Mouse (Mus musculus) liver, adult 2 months (tissue): ENCODE measurements around the gene Tubb3. TPM values are rescaled to one million over a fixed set of nuclear protein-coding genes. Genes with fewer than 3 reads are reported as not detected.

Experiments used
- DNase-seq: peaks from one replicate; pipeline ENCODE4 v3.0.0-alpha.2; 2011; ENCODE audit warnings: low read depth, low spot score; ENCODE audit errors: extremely low read depth
- H3K27ac ChIP-seq: fragments of 200-500 bp; replicated peaks from 2 replicates; pipeline ENCODE4 v1.5.1; 2012; ENCODE audit warnings: low read depth, mild to moderate bottlenecking, control low read depth, inconsistent platforms, low read length; ENCODE audit not compliant: insufficient read depth
- H3K27me3 ChIP-seq: fragments of 200-500 bp; 2 replicates; pipeline ENCODE4 v1.6.1; 2012; ENCODE audit warnings: mild to moderate bottlenecking, moderate library complexity, low read length, inconsistent platforms; ENCODE audit not compliant: control insufficient read depth, insufficient read depth
- H3K36me3 ChIP-seq: fragments of 200-500 bp; 2 replicates; pipeline ENCODE4 v1.6.1; 2012; ENCODE audit warnings: low read length, inconsistent platforms; ENCODE audit not compliant: control insufficient read depth, insufficient read depth
- H3K4me1 ChIP-seq: fragments of 200-500 bp; 2 replicates; pipeline ENCODE4 v1.6.1; 2011; ENCODE audit warnings: low read length; ENCODE audit not compliant: control insufficient read depth, insufficient read depth
- H3K4me3 ChIP-seq: fragments of 200-500 bp; 2 replicates; pipeline ENCODE4 v1.5.1; 2011; ENCODE audit warnings: low read depth, mild to moderate bottlenecking, control low read depth, low read length, moderate library complexity; ENCODE audit not compliant: insufficient read depth
- H3K79me2 ChIP-seq: fragments of 200-500 bp; 2 replicates; pipeline ENCODE4 v1.6.1; 2012; ENCODE audit warnings: inconsistent platforms, mild to moderate bottlenecking, low read length, moderate library complexity; ENCODE audit not compliant: control insufficient read depth, insufficient read depth
- H3K9ac ChIP-seq: fragments of 200-500 bp; 2 replicates; pipeline ENCODE4 v1.6.1; 2012; ENCODE audit warnings: low read depth, mild to moderate bottlenecking, control low read depth, inconsistent platforms, low read length
- CTCF ChIP-seq: fragments of 200-500 bp; IDR thresholded peaks from 2 replicates; pipeline ENCODE4 v1.5.1; 2011; ENCODE audit warnings: low read depth, low read length, control low read depth
- POLR2A ChIP-seq: fragments of 200-500 bp; IDR thresholded peaks from 2 replicates; pipeline ENCODE4 v1.6.1; 2011; ENCODE audit warnings: low read length, control low read depth; ENCODE audit not compliant: insufficient read depth; ENCODE audit errors: extremely low read depth
- WGBS: fragments of 180-500 bp; shearing (Covaris S2); methylation state at CpG from one replicate; pipeline ENCODE4 v1.1.7; 2018; 5-methylcytosine and 5-hydroxymethylcytosine counted together
- polyA plus RNA-seq: library from polyadenylated mRNA; depleted of rRNA; stranded (reverse); fragments of >200 nt; gene quantifications from 2 replicates; pipeline ENCODE4 v1.2.3, GENCODE M21; 2012
- total RNA-seq: library from RNA; depleted of rRNA; stranded (reverse); fragments of >200 nt; gene quantifications from 2 replicates; pipeline ENCODE4 v1.2.3, GENCODE M21; 2014

The Tubb3 gene
- total and polyA plus RNA-seq, 2 experiments: not detected

DNA sequence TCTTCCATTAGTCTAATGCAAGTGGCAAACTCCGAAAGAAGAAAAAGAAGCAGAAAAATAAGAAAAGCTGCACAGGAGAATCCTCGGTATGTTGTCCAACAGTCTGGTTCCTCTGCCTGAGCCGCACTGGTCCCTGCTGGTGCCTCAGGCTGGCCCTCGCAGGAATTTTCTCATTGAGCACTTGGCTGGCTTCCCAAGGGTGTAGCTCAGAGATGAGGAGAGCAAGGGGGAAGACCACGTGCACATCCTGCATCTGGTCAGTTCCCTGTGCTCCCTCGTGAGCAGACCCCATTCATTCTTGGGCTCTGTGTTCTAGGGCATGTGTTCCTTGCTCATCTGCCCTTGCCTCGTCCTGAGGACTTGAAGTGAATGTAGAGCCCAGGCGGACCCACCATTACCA, 28.7 kb upstream of the Tubb3 start:
- WGBS: 87% methylated on average over 8 of the region's 8 CpGs
- Histone ChIP-seq H3K4me1 (no peaks in the 10 kb centered on the region), H3K27ac (no peak overlapping the region), H3K79me2 (peaks cover 7% of the 10 kb centered on the region; the same call in 1 of the 2 replicates), H3K4me3 (no peak overlapping the region), H3K27me3 (no peaks in the 10 kb centered on the region), H3K36me3 (peaks cover 36% of the 10 kb centered on the region), H3K9ac (no peak overlapping the region)
- DNase-seq: no peak
- TF ChIP-seq POLR2A: no peak
- no peak for TF ChIP-seq CTCF

DNA sequence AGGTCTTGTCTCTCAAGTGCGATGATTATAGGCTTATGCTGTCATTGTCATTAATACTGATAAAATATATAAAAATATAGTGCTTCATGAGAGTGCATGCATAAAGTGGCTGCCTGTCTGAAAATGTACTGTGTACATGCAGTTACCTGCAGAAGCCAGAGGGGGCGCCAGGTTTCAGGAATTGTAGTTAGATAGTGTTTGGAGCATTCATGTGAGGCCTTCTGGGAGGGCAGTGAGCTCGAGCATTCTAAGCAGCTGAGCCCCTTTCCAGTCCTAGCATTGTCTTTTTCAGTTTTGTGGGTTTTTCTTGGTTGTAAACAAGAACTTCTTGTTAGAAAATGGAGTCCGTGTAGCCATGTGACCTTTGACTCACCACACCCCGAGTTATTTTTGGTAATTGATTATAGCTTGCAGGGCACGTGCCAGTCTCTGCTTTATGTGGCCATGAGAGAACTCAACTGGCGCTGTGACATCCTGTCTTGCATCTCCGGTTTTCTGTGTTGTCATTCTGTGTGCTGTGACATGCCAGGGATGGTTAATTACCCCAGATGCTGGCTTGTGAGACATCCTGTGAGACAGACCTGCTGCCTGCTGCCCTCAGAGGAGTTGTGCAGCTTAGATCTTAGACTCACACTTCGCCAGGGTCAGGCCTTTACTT, 26.2 kb upstream of the Tubb3 start:
- no peaks in the 10 kb centered on the region for H3K79me2 ChIP-seq
- H3K27me3 ChIP-seq: no peaks in the 10 kb centered on the region
- H3K36me3 ChIP-seq: peaks cover 49% of the 10 kb centered on the region
- H3K27ac ChIP-seq: no peak overlapping the region
- no peak overlapping the region for H3K9ac ChIP-seq
- DNase-seq: no peak
- peak; percentile 32; the same call in 1 of the 2 replicates for TF ChIP-seq CTCF
- TF ChIP-seq POLR2A: no peak
- WGBS: 59% methylated on average over 9 of the region's 9 CpGs
- H3K4me3 ChIP-seq: no peak overlapping the region
- no peaks in the 10 kb centered on the region for H3K4me1 ChIP-seq

GRCm38 (mm10) chr8:123387041-123387440, 24.2 kb upstream of the Tubb3 start:
- Histone ChIP-seq H3K4me3 (no peak overlapping the region), H3K4me1 (no peaks in the 10 kb centered on the region), H3K9ac (no peak overlapping the region), H3K27ac (no peak overlapping the region), H3K79me2 (no peaks in the 10 kb centered on the region), H3K36me3 (peaks cover 63% of the 10 kb centered on the region), H3K27me3 (no peaks in the 10 kb centered on the region)
- DNase-seq: peak; percentile 19
- WGBS: 56% methylated on average over 3 of the region's 3 CpGs
- no peak for TF ChIP-seq CTCF
- TF ChIP-seq POLR2A: no peak

- no peak for TF ChIP-seq CTCF
- TF ChIP-seq POLR2A: no peak
- no peak overlapping the region for H3K27ac ChIP-seq
- H3K79me2 ChIP-seq: no peaks in the 10 kb centered on the region
- peaks cover 64% of the 10 kb centered on the region for H3K36me3 ChIP-seq
- no peaks in the 10 kb centered on the region for H3K4me1 ChIP-seq
- 88% methylated on average over 8 of the region's 8 CpGs for WGBS
- H3K27me3 ChIP-seq: no peaks in the 10 kb centered on the region
- no peak overlapping the region for H3K4me3 ChIP-seq
- no peak overlapping the region for H3K9ac ChIP-seq
- DNase-seq: no peak
These were observed 23.4 kb upstream of the Tubb3 start for GRCm38 (mm10) chr8:123387801-123388200.

DNA sequence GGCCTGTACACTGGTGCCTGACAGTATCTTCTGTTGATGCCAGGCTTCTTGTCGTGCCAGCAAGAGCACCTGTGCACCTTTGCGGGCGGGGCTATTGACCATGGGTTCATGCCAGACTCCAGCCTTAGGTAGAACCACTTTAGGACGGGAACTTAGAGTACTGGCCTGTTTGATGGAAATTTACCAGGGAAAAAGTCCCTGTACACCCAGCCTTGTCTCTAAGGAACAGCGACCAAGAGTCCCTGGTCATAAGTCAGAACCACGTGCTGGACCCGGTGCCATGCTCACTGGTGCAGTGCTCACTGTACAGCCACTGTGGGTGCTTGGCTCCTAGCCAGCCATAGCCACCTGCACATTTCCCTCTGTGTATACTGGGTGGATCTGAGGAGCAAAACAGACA, 22.2 kb upstream of the Tubb3 start:
- Histone ChIP-seq H3K36me3 (peaks cover 63% of the 10 kb centered on the region), H3K9ac (no peak overlapping the region), H3K79me2 (no peaks in the 10 kb centered on the region), H3K27me3 (no peaks in the 10 kb centered on the region), H3K4me1 (no peaks in the 10 kb centered on the region), H3K4me3 (no peak overlapping the region), H3K27ac (no peak overlapping the region)
- TF ChIP-seq CTCF (no peak), POLR2A (no peak)
- 77% methylated on average over 7 of the region's 7 CpGs for WGBS
- DNase-seq: no peak

- Histone ChIP-seq H3K9ac (no peak overlapping the region), H3K36me3 (peaks cover 40% of the 10 kb centered on the region), H3K4me3 (no peak overlapping the region), H3K27me3 (no peaks in the 10 kb centered on the region), H3K4me1 (no peaks in the 10 kb centered on the region), H3K27ac (no peak overlapping the region), H3K79me2 (no peaks in the 10 kb centered on the region)
- 94% methylated on average over 13 of the region's 13 CpGs for WGBS
- DNase-seq: no peak
- TF ChIP-seq CTCF: no peak
- TF ChIP-seq POLR2A: no peak
These were observed 12.9 kb upstream of the Tubb3 start for GRCm38 (mm10) chr8:123398308-123398707.
